19 mouse cellular contexts compared by ENCODE assay signal in the genomic region with DNA sequence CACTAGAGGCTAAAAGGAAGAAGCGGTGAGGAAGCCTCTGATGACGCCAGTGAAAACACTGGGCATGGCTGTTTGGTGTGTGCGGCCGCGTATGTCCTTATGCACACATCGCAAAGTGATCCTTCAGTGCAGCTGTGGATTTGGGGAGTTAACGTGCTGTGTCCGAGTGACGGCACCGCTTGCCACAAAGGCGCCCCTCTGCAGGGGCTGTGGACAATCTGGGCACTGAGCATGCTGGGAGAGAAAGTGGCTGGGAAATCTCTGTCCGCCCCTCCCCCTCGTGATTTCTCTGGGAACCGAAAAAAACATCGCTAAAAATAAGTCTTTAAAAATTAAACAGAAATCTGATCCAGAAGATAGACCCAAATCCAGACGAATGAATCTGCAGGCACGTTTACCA.
A peak's percentile ranks its signal among the peaks of the same experiment; 100 is the strongest.
DNase-seq lines count a peak whose midpoint lies in the region; ATAC-seq and TF ChIP-seq lines count a peak whose summit lies in the region.
"Had no signal": no experiment of that assay in that cellular context is flagged by ENCODE, and none has a peak within 500 bp of the region (broad histone marks: within the 10 kb centered on the region; RNA-seq: fewer than 3 reads in every experiment).

No protein-coding gene starts in this region.

- no peak overlapping the region for H3K4me2 ChIP-seq in embryonic facial prominence, embryonic 14.5 days (ENCODE audit: low read depth, low read length)
- no peak overlapping the region for H3K4me2 ChIP-seq in intestine, embryonic 15.5 days (replicated peaks)
- no peak overlapping the region for H3K4me2 ChIP-seq in intestine, embryonic 16.5 days (ENCODE audit: low read depth, low read length)
- H3K4me2 ChIP-seq in lung, postnatal 0 days (replicated peaks; ENCODE audit: low read depth, low read length) = no peak overlapping the region
- H3K4me2 ChIP-seq: embryonic facial prominence, embryonic 13.5 days; heart, embryonic 15.5 days; hindbrain, embryonic 12.5 days; limb, embryonic 15.5 days; neural tube, embryonic 13.5 days had no signal

- ATAC-seq in embryonic facial prominence, embryonic 14.5 days (ENCODE audit: low read depth) = peak; percentile 58; the same call in 1 of the 2 replicates
- ATAC-seq in intestine, embryonic 15.5 days = no peak
- ATAC-seq in intestine, embryonic 16.5 days = no peak
- peak; percentile 33; the same call in 1 of the 2 replicates for ATAC-seq in lung, postnatal 0 days
- ATAC-seq: CD4-positive, CD25-positive, alpha-beta regulatory T cell, adult 4 months had no signal

- DNase-seq in embryonic facial prominence, embryonic 14.5 days (ENCODE audit: low spot score) = peak; percentile 74
- no peak for DNase-seq in embryonic facial prominence, embryonic 10.5 days (ENCODE audit: low spot score)
- DNase-seq in lung, postnatal 0 days (ENCODE audit: low spot score) = no peak
- DNase-seq in lung, adult 18-20 months = no peak
- peak; percentile 27 to 41 for DNase-seq in lung, postnatal 4 days
- DNase-seq in cerebellum, adult 2 months = no peak
- DNase-seq: adrenal gland, postnatal 10 days; cerebellum, adult 8-10 months; gastrocnemius, postnatal 36 days; thymus, adult 2 months had no signal

- peaks cover 13% of the 10 kb centered on the region for H3K4me1 ChIP-seq in embryonic facial prominence, embryonic 14.5 days (ENCODE audit: control insufficient read depth, insufficient read depth, low read length)
- peaks cover 37% of the 10 kb centered on the region for H3K4me1 ChIP-seq in embryonic facial prominence, embryonic 10.5 days
- H3K4me1 ChIP-seq in intestine, embryonic 15.5 days (replicated peaks) = peaks cover 12% of the 10 kb centered on the region
- H3K4me1 ChIP-seq in intestine, embryonic 16.5 days (ENCODE audit: control insufficient read depth, insufficient read depth, low read length) = peaks cover 25% of the 10 kb centered on the region
- H3K4me1 ChIP-seq in lung, postnatal 0 days (ENCODE audit: insufficient read depth, low read depth, low read length) = 0 out of 2 replicates have a peak, but pooled peaks cover 3% of the 10 kb centered on the region
- no peaks in the 10 kb centered on the region for H3K4me1 ChIP-seq in cerebellum, adult 2 months (ENCODE audit: control insufficient read depth, insufficient read depth, low read length)

- no peak for TF ChIP-seq CTCF in lung, postnatal 0 days (IDR thresholded peaks at IDR 0.05)
- no peak for TF ChIP-seq CTCF in cerebellum, adult 2 months (IDR thresholded peaks at IDR 0.05; ENCODE audit: borderline replicate concordance, insufficient read depth, low read depth, low read length)

- H3K9me3 ChIP-seq in embryonic facial prominence, embryonic 14.5 days (ENCODE audit: control insufficient read depth, low read length) = no peaks in the 10 kb centered on the region
- peaks cover 3% of the 10 kb centered on the region; the same call in 1 of the 2 replicates for H3K9me3 ChIP-seq in embryonic facial prominence, embryonic 10.5 days
- no peaks in the 10 kb centered on the region for H3K9me3 ChIP-seq in intestine, embryonic 15.5 days
- 0 out of 2 replicates have a peak, but pooled peaks cover 3% of the 10 kb centered on the region for H3K9me3 ChIP-seq in intestine, embryonic 16.5 days (ENCODE audit: control insufficient read depth, low read length)
- H3K9me3 ChIP-seq in lung, postnatal 0 days (ENCODE audit: low read length) = no peaks in the 10 kb centered on the region
- H3K9me3 ChIP-seq: embryonic facial prominence, embryonic 13.5 days; heart, embryonic 15.5 days; limb, embryonic 15.5 days; neural tube, embryonic 13.5 days had no signal

- no peaks in the 10 kb centered on the region for H3K27me3 ChIP-seq in embryonic facial prominence, embryonic 14.5 days (replicated peaks; ENCODE audit: control insufficient read depth, insufficient read depth, low read length)
- H3K27me3 ChIP-seq in embryonic facial prominence, embryonic 10.5 days (replicated peaks; ENCODE audit: low read depth, poor library complexity, severe bottlenecking) = peaks cover 15% of the 10 kb centered on the region; the same call in 1 of the 2 replicates
- no peaks in the 10 kb centered on the region for H3K27me3 ChIP-seq in intestine, embryonic 15.5 days (replicated peaks)
- H3K27me3 ChIP-seq in intestine, embryonic 16.5 days (replicated peaks; ENCODE audit: control insufficient read depth, insufficient read depth, low read length) = no peaks in the 10 kb centered on the region
- H3K27me3 ChIP-seq in lung, postnatal 0 days (replicated peaks; ENCODE audit: insufficient read depth, low read length) = no peaks in the 10 kb centered on the region
- no peaks in the 10 kb centered on the region for H3K27me3 ChIP-seq in cerebellum, adult 2 months (ENCODE audit: control insufficient read depth, insufficient read depth, low read length)
- H3K27me3 ChIP-seq: heart, embryonic 15.5 days; hindbrain, embryonic 12.5 days; limb, embryonic 15.5 days; neural tube, embryonic 13.5 days had no signal

- H3K9ac ChIP-seq in embryonic facial prominence, embryonic 14.5 days (ENCODE audit: low read depth, low read length) = no peak overlapping the region
- 0 out of 2 replicates have a peak overlapping the region, but pooled peaks have one; percentile 5 for H3K9ac ChIP-seq in intestine, embryonic 15.5 days
- no peak overlapping the region for H3K9ac ChIP-seq in intestine, embryonic 16.5 days (ENCODE audit: low read depth, low read length)
- no peak overlapping the region for H3K9ac ChIP-seq in lung, postnatal 0 days (replicated peaks; ENCODE audit: low read depth)
- H3K9ac ChIP-seq: embryonic facial prominence, embryonic 13.5 days; heart, embryonic 15.5 days; hindbrain, embryonic 12.5 days; limb, embryonic 15.5 days; neural tube, embryonic 13.5 days had no signal

- no peak for TF ChIP-seq EP300 in lung, postnatal 0 days (IDR thresholded peaks at IDR 0.05)

- no peak for TF ChIP-seq POLR2A in cerebellum, adult 2 months (IDR thresholded peaks at IDR 0.05; ENCODE audit: borderline replicate concordance, insufficient read depth, low read length)

- 67% methylated on average over 17 of the region's 17 CpGs for WGBS in embryonic facial prominence, embryonic 14.5 days
- WGBS in embryonic facial prominence, embryonic 10.5 days = 87% methylated on average over 17 of the region's 17 CpGs
- 62% methylated on average over 17 of the region's 17 CpGs for WGBS in intestine, embryonic 15.5 days
- 64% methylated on average over 17 of the region's 17 CpGs for WGBS in intestine, embryonic 16.5 days
- 60% methylated on average over 17 of the region's 17 CpGs for WGBS in lung, postnatal 0 days
- 55% methylated on average over 17 of the region's 17 CpGs for WGBS in cerebellum, adult 2 months

- H3K36me3 ChIP-seq in embryonic facial prominence, embryonic 14.5 days (ENCODE audit: control insufficient read depth, insufficient read depth, low read length) = no peaks in the 10 kb centered on the region
- H3K36me3 ChIP-seq in embryonic facial prominence, embryonic 10.5 days (replicated peaks) = no peaks in the 10 kb centered on the region
- H3K36me3 ChIP-seq in intestine, embryonic 15.5 days = no peaks in the 10 kb centered on the region
- H3K36me3 ChIP-seq in intestine, embryonic 16.5 days (ENCODE audit: control insufficient read depth, insufficient read depth, low read length) = no peaks in the 10 kb centered on the region
- no peaks in the 10 kb centered on the region for H3K36me3 ChIP-seq in lung, postnatal 0 days (ENCODE audit: insufficient read depth, low read length)
- H3K36me3 ChIP-seq: embryonic facial prominence, embryonic 13.5 days; heart, embryonic 15.5 days; hindbrain, embryonic 12.5 days; limb, embryonic 15.5 days; neural tube, embryonic 13.5 days had no signal

- H3K4me3 ChIP-seq in embryonic facial prominence, embryonic 14.5 days (ENCODE audit: low read depth, low read length) = no peak overlapping the region
- no peak overlapping the region for H3K4me3 ChIP-seq in embryonic facial prominence, embryonic 10.5 days
- no peak overlapping the region for H3K4me3 ChIP-seq in intestine, embryonic 15.5 days (replicated peaks)
- H3K4me3 ChIP-seq in intestine, embryonic 16.5 days (ENCODE audit: low read length) = no peak overlapping the region
- no peak overlapping the region for H3K4me3 ChIP-seq in lung, postnatal 0 days (ENCODE audit: low read depth, low read length)
- no peak overlapping the region for H3K4me3 ChIP-seq in cerebellum, adult 2 months (replicated peaks; ENCODE audit: insufficient read depth, low read depth, low read length)
- H3K4me3 ChIP-seq: embryonic facial prominence, embryonic 13.5 days; heart, embryonic 15.5 days; hindbrain, embryonic 12.5 days; limb, embryonic 15.5 days; neural tube, embryonic 13.5 days had no signal

- H3K27ac ChIP-seq in embryonic facial prominence, embryonic 14.5 days (replicated peaks; ENCODE audit: low read depth, low read length) = no peak overlapping the region
- no peak overlapping the region for H3K27ac ChIP-seq in embryonic facial prominence, embryonic 10.5 days (replicated peaks)
- no peak overlapping the region for H3K27ac ChIP-seq in intestine, embryonic 15.5 days
- H3K27ac ChIP-seq in intestine, embryonic 16.5 days (ENCODE audit: low read length) = no peak overlapping the region
- no peak overlapping the region for H3K27ac ChIP-seq in lung, postnatal 0 days (ENCODE audit: low read length)
- no peak overlapping the region for H3K27ac ChIP-seq in cerebellum, adult 2 months (ENCODE audit: insufficient read depth, low read length)
- H3K27ac ChIP-seq: embryonic facial prominence, embryonic 13.5 days; heart, embryonic 15.5 days; hindbrain, embryonic 12.5 days; kidney, postnatal 0 days; limb, embryonic 15.5 days; neural tube, embryonic 13.5 days had no signal

Comparison
In these comparisons a context has a peak if more than half of its experiments do, and no peak if none do; other contexts are left out.
1. DNase-seq: peak in embryonic facial prominence, embryonic 14.5 days (single experiment) and lung, postnatal 4 days (2 of 2); none in embryonic facial prominence, embryonic 10.5 days (single experiment), lung, postnatal 0 days (single experiment), lung, adult 18-20 months (0 of 2) and cerebellum, adult 2 months (0 of 2).
2. ATAC-seq: peak in embryonic facial prominence, embryonic 14.5 days (single experiment) and lung, postnatal 0 days (single experiment); none in intestine, embryonic 15.5 days (single experiment) and intestine, embryonic 16.5 days (single experiment).